Mouse (Mus musculus): Measurements from ENCODE around the gene Grin3a.

DNA sequence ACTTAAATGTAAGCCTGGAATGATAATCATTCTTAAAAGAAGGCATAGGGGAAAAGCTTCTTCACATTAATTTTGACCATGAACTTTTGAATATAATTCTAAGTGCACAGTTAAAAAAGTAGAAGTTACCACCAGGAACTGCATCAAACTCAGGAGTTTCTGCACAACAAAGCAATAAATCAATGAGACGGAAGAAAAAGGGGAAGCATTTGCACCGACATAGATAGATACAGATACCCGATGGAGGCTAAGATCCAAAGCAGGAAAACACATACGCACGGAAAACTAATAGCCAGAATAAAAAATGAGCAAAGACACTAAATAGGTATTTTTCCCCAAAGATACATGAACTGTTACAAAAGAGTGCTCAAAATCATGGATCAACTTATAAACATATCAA, 102.7 kb downstream of the Grin3a start:
- TF ChIP-seq CTCF (IDR thresholded peaks at IDR 0.05; ENCODE audit: low read depth) (no peak), EP300 (IDR thresholded peaks at IDR 0.05; ENCODE audit: low read depth) (no peak)
